Mouse (Mus musculus) cerebellum, postnatal 36 days (tissue): ENCODE measurements at regions not wholly inside any gene's neighbourhood (a gene's known extent, or its start where the extent isn't known, plus 50 kb on each side); places are given as distances from the start of the nearest gene placed in this dataset.

Experiments used
- DNase-seq, 2 experiments: peaks; one replicate each; pipeline ENCODE4 v3.0.0; 2021 to 2022; ENCODE audit warnings: mixed read lengths in 2 of 2

DNA sequence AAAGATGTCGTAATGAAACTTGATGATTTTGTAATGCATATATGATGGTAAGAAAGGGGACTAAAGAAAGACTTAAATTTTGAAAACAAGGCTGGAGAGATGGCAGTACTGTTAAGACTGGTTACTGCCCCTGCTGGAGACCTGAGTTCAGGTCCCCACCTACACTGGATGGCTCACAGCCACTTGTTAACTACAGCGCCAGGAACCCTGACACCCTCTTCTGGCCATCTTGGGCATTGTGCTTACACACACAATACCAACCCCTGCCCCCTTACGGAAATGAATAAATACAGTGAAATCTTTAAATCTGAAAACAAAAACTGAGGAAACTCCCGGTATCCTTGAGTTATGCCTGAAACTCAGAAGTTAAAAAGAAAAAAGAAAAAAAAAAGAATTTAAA, 131.7 kb upstream of the Dynlrb2 start:
- peak; percentile 29 to 36 for DNase-seq

DNA sequence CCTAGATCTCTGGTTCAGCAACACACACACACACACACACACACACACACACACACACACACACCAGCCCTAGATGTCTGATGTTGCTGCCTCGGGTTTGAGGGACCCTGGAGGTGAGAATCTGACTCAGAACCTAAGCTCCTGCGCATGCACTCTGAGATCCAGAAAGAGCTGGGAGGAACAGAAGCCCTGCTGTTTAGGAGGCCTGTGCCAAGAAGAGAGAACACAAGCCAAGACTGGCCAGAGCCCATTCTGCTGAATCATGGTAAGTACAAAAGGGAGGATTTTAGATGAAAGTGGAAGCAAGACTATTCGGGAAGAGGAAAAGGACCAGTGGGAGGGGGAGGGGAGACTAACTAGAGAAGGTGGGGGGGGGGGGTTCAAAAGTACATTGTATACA, 132.2 kb upstream of the Dynlrb2 start:
- DNase-seq, result peak; percentile 84 to 86

DNA sequence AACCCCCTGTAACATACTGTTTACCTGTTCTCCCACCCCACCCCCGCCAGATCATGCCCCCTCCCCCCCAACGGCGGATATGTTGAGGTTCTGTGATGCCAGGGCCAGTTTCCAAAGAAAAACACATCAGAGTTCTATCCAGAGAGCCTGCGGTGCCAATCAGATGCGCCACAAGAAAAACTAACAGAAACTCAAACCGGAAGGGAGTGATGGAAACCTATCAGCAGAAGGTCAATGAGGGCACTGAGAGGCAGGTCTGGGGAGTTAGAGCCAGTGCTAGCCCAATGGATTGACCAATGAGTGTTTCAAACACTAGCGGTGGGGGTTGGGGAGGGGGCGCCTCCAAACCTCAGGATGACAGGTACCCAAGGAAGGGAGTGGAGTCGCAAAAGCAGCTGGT, 132.7 kb upstream of the Dynlrb2 start:
- peak; percentile 13 to 16 for DNase-seq

DNA sequence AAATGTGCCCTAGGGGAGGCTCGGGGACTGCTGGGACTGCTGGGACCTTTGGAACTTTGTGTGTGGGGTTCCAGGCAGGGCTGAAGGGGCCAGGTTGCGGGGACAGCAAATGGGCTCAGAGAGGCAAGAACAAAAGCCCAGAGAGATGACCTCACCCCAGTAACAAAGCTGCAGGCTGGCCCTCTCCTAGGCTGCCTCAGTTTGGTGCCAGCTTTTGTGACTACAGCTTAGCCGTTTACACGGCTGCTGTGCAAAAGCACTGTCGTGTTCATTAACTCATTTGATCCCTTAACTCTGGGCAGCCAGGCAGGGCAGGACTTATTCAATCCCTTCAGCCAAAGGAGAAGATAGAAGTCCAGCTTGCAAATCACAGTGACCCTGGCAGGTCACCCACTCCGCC, 137.3 kb upstream of the Dynlrb2 start:
- peak in 1 of 2 experiments; percentile 16 for DNase-seq

DNA sequence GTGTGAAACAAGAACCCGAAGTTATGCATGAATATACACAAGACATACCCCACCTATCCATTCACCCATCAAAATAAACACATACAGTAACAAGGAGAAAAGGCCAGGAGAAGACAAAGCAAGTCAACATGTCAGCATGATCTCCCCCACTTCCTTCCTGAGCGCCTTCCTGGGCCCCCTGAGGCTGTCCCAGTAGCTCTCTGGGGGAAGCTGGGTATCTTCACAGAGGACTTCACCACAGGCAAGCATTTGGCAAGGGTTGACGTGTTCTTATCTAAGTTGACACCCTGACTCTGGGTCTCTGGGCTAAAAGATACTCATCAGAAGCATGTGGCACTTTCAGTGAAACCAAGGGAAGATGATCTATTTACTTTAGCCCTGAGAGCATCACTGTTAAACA, 138.1 kb upstream of the Dynlrb2 start:
- DNase-seq, result no peak

DNA sequence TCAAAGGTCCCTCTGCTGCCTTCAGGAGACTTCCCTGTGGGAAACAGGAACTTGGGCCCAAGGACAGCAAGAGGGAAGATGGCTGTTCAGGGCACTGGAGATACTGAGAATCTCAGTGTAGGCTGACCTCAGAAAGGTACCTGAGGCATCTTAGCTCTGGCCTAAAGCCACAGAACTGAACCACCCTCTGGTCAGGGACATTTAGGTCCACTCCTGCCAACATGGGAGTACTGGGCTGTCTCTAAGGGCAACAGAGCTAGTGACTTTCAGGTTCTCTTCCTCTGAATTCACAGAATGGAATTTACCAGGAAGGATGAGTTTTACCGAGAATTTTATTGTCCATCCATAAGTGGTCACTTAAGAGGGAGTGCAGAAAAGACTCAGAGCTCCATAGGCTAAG, 140.0 kb upstream of the Dynlrb2 start:
- DNase-seq, result no peak

DNA sequence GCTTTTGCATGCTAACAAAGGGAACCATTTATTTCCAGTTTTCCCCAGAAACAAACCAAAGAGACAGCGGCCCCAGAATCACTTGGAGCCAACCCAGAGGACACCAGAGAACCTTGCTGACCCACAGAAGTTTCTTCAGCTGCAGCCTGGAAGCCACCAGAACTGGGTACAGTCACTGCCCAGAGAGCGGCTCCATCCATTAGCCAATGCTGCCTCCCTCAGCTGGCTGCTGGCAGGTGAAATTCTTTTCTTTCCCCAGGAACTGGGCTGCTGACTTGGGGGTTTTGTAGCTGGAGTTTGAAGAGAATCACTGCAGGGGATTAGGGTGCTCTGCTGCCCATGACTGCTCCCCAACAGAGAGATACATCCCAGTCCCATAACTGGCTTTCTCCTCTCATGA, 140.6 kb upstream of the Dynlrb2 start:
- peak; percentile 39 to 45 for DNase-seq

DNA sequence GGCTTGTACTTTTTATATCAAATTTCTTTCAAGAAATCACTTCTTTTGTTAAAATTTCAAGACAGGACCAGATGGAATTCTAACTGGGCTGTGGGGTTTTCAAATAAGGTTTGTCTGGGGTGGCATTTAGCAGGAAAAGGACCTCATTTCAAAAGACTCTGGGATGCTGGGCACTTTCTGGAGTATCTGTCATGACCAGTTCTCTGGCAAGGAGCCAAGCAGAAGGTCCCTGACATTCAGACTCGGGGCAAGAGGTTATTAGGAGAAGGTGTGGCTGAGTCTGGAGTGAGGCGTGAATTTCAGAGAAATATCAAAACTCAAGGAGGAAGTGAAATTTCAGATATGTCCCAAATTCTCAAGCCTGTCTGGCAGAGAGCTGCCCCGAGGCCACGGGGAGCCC, 142.4 kb upstream of the Dynlrb2 start:
- no peak for DNase-seq

DNA sequence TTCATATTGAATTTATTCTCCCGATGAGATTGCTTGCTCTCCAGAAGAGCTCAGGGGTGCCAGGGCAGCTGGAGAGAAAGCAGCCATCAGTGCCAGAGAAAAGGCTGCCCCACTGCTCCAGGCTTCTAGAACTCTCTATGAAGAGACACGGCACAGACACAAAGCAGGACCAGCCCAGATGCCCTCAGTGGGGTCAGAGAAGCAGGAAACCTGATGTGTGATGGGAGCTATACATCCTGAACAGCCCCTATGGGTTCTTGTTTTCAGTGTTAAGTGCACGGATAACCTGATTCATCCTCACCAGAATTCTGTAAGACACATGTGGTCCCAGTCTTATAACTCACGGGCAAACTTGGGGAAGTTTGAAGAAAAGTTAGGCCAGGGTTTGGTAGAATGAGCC, 145.0 kb upstream of the Dynlrb2 start:
- no peak for DNase-seq

DNA sequence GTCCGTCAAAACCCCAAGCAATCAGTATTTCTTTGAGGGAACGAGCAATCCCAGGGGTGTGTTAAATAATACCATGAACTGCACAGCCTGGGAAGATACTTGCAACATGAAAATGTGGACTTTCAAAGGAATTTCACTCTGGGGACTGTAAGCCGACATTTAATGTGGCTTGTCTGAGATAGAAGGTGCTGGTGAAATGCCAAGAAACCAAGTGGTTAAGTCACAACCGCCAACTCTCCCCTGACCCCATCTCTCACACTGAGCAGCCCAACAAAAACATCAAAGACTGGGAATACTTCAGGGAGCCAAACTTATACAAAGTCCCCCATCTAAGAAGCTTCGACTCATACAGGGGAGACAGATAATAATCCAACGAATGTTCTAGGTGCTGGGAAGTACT, 150.0 kb upstream of the Dynlrb2 start:
- DNase-seq, result no peak

DNA sequence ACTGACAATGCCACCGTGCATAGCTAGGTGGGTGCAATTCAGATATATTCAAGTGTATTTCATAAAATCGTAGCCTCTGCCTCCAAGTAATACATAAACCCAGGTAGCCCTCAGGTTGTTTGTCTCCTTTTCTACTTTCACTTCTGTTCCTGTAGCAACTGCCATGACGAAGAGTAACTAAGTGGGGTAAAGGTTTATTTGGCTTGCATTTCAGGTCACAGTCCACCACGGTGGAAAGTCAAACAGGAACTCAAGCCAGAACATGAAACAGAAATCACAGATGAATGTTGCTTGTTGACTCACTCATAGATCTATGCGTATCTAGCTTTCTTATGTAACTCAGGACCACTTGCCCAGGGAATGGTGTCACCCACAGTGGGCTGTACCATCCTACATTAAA, 150.9 kb upstream of the Dynlrb2 start:
- DNase-seq, result no peak

DNA sequence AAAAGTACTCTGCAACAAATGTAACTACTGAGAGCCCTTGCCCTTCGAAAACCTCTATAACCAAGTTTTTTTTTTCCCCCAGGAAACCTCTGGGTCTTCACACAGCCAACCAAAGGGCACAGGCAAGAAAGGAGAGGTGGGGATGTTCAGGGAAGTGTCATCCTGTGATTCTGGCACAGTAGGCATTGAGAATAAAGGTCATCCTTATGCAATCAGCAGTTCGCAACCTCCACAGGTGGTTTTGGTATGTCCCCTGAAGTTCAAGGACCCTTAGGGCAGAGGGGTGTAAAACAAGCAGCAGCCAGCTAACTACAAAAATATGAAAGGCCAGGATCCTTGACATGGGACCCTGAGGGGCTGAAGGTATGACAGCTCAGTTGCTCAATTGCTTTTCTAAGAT, 152.1 kb upstream of the Dynlrb2 start:
- DNase-seq, result no peak

DNA sequence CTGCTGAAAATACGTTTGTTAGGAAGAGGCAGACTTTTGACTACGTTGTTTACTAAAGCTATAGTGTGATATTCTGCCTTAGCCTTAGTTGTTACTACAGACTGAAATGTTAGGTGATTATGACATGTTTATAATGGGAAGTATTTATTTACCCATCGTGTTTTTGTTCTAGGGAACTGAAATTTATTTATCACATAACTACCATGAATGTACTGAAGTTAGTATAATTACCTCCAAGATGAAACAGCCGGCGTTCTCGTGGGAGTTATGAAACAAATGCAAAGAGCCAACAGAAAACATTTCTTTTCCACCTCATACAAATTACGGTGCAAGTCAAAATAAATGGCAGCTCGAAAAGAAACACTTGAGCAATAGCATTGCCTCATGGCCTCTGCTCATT, 155.8 kb upstream of the Dynlrb2 start:
- DNase-seq, result no peak

DNA sequence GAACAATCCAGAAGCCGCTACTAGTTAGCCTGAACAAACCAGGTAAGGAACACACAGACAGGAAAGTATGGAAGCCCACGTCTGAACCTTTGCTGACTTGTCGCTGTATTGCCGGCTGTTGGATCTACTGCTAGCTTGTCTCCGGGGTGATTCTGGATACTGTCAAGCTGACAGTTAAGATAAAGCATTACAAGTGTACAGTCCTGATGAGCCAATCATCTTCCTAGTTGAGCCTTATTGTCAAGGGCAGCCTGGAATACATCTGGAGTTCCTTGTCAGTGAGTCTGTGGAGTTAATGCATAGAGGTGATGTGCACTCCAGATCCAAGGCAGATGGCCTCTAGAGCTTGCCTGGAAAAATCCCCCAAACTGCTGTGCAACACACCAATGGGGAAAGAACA, 157.8 kb upstream of the Dynlrb2 start:
- no peak for DNase-seq

DNA sequence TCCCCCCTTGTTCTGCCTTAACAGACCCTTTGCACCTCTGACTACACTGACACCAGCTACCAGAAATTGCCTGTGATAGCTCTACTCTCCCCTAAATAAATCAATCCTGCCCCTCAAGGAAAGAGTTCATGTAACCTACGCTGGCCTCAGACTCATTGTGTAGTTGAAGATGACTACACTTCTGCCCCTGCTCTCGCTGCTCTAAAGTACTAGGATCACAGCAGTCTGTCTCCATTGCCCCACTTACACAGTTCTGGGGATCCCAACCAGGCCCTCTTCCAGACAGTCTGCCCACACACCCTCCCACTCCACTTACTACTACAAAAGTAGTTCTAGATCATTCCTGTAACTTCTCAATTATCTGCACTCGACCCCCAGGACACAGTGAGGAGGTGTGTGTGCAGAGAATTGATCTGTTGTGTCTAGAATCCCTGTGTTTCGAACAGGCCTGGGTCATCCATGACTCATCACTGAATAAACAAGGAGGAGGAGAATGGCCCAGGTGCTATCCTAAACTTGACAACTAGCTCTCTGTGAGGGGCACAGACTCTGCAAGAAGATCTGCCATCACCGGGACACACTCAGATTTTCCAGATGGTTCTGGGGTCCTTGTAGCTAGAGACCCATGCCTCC, 160.1 kb upstream of the Dynlrb2 start:
- no peak for DNase-seq

DNA sequence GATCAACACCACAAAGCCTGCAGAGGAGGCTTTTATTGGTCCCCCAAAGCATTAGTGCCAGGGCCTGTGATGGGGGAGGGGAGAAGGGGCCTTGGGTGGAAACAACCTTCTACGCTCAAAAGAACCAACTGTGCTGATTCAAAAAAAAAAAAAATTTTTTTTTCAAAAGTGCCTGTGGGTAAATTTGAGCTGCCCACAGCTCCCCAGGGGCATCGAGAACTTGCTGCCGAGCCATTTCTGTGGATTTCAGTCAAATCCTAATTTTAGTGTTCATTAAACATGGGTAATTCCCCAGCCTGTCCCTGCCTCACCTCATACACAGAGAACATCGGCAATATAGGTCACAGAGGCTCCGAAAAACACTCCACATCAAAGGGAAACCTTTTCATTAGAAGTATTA, 161.2 kb upstream of the Dynlrb2 start:
- DNase-seq, result no peak

DNA sequence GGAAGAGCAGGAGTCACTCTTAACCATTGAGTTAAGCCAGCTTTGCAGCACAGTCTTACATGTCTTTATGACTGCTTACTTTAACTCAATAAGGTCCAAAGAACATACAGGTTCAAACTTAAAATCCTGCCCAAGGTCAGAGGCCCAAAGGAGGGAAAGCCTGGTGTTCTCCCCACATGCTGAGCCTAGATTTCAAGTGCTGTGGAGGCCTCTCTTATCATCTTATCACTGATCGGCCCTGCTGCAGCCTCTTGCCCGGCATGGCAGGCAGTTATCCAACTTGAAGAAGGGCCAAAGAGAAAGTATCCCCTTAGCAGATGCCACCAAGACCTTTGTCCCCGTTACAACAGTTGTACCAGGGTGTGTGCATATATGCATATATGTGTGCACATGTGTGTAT, 170.0 kb upstream of the Dynlrb2 start:
- DNase-seq, result no peak

DNA sequence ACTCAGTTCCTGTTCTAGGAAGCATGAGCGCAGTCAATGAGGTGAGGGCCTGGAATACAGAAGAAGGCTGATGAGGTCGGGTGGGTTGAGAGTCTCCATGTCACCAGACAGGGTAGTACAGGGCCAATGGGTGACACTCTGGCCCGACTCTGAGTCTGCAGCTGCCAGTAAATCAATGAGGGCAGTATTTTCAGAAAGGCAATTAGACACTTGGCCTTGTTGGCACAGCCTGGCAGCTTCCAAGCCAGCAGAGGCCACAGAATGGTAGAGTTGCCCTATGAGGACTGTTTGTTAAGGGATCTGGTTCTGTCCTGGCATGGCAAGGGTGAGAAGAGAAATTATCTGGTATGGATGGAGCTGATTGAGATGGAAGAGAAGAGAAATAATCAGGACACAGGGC, 170.7 kb upstream of the Dynlrb2 start:
- no peak for DNase-seq

DNA sequence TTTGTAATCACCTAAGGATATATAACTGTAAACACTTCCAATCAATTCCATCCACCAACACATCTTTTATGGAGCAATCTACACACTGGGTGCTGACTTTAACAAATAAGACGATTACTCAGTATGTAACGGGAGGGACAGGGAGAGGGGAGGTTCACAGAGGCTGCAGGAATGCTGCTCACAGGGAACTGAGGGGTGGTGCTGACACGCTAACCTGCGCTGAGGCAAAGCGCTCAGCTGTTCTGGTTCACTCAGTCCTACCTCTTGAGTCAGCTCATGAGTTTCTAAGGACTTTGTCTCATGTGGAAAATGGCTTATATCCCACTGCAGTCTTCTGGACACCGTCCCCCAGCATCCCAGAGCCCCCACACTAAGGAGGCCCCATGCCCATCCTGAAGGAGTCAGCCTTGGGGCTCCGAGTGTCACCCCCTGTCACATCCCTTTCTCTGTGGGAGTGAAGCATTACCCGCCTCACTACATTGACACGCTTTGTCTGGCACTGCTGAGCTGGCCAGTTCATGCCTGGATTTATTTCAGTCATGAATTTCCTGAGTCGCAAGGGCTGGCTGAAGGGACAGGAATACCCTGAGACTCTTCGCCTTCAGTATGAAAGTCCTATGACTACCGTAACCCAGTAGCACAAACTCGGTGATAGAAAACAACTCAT, 184.6 kb upstream of the Dynlrb2 start:
- no peak for DNase-seq

DNA sequence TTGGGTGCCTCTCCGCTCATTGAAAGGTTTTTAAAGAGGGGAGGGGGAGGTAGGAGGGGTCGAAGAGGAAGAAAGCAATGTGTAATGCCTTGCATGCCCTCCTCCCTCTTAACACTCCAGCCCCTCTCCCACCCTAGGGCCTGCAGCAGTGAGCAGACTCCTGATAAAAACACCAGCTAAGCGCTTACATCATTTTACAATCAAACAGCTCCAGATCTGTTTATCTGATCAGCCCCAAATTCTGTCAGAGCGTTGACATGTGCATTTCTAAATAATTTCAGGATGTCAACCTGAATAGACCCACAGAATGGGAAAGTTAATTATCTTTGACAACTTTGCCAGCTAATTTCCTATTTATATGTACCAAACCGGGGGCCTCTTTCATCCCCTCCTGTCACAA, 189.4 kb upstream of the Dynlrb2 start:
- no peak for DNase-seq

DNA sequence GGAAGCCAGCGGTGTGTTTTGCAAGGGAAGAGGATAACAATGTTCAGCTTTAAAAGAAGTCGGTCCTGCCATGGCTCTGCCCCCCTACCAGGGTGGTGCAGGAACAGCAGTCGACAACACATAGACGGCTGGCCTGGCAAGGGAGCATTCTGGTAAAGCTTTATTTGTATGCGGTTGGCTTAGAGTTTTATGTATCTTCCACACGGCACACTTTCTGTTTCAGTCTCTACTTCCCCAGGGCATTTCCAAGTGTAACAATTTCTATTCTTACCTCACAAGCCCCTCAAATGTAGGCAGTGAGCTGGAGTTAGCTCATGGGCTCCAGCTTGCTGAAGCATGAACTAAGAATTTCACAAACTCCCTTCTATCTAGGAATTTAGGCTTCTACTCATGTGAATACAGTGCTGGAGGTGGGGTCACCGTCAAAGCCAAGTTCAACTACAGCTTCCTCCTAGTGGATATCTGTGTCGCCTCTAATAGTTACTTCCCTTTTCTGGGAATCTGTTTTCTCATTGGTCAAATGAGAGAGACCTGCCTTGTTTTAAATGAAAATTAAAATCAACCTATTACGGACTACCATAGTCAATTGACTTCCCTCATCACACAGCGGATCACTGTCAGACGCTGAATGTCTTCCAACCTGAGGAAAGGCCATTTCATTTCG, 190.2 kb upstream of the Dynlrb2 start:
- DNase-seq, result no peak

DNA sequence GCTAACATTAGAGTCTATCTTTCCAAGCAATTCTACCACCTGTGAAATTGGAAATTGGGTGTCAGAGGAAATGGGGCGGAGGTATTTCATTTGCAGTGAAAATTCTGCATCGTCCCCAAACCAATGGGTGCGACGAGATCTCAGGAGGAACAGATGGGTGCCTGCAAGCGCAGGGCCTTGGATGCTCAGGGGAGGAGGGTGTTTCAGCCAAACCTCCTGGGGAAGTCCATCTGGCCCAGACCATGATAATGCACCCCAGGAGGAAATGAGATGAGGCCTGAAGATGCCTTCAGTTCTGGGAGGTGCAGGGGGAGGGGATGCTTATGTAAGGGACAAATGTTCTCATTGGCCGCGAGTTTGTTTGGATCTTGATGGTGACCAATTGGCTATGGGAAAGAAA, 205.9 kb upstream of the Dynlrb2 start:
- peak; percentile 81 to 85 for DNase-seq

DNA sequence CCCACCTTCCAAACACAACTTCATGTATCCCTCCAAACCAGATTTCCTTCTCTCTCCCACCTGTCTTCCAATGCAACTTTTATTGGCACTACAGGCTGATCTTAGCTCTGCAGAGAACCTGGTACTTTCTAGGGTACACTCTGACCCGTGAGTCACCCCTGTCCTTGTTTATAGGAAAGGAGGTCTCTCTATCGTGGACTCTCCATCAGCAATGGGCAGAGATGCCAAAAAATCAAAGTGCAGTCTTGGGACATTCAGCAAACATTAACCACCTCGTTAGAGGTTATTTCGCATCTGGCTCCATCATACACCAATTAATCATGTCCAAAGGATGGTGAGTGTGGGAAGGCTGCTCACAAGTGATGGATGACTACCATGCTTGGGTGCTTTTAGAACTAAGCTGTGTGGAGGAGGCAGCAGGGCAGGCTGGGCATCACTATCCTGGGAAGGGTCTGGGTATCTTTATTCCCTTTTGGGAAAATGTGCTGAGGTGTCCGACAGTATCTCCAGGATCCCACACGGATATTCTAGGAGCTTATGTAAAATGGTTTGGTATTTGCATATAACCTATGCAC, 214.0 kb upstream of the Dynlrb2 start:
- DNase-seq, result no peak

DNA sequence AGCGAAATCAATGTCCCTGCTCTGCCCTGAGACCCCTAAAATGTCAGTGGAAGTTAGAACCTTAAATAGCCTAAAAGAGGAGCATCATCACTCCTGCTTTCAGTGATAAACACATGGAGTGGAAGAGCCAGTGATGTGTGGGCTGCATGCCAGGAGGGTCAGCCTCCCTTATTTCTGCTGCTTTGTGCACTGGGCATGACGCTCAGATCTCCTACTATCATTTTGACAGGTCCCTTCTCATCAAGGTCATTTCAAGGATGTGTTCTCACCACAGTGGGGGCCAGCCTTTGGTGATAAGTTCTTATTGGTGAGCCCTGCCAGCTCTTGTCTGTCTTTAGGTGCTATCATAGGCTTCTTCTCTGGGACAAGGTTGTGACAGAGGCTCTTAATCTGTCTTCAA, 215.5 kb upstream of the Dynlrb2 start:
- no peak for DNase-seq
